Mouse (Mus musculus) cerebellum, adult 18-20 months (tissue): Measurements from ENCODE around the gene Gphn.

Source experiments
- DNase-seq, 2 experiments: peaks; one replicate each; pipeline ENCODE4 v3.0.0; 2021

Gene Gphn

DNA sequence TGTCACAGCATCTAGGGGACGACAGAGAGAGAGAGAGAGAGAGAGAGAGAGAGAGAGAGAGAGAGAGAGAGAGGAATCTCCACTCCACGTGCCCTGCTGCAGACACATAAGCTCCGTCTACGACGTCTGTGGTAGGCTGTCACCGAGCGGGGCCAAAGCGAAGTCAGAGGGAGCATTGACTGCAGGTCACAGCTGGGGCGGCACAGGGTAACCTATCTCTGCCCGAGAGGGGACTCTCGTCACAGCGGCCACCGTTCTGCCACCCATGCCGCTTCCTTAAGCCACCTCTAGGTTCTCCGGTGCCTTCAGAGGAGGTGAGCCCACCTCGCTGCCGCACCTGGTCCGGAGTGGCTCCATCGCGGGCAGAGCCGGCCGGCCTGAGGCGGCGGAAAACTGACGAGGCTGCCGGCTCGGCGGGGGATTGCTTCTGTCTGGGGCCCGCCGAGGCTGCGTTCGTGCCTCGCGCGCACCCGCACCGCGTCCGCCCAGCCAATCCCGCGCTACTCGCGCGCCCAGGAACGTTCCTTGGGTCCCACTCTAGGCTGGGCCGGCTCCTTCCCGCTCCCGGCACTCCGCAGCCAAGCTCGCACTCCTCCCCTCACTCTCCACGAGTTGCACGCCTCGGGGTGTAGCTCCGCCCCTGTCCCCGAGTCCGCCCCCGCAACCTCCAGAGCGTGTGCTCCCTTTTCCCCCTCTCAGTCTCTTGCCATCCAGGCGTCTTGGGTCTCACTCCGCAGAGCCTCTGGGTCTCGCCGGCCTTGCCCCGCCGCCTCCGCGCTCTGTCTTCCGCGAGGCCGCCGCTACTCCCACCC is at the start of gene Gphn:
Gene Gphn (plus strand): TSS at position 673 of the 812 bp plus-strand sequence.
- peak; percentile 92 to 95 for DNase-seq

DNA sequence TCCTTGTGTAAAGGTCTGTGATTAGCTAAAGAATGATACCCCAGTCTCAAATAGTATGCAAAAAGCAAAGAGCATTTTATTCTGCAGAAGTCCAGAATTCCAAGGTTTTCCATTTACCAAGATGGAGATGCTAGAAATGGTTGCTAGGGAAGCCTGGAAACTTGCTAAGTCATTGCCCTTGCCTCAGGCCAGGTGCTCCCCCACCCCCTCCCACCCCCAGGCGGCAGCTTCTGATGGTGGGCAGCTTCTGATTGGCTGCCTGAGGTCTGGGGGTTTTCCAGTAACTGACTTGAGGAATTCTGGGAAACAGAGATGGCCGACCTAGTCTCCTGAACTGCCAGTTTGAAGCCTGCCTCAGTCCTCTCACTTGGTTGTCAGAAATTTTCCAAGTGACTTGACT is 44.7 kb upstream of the Gphn start:
- no peak for DNase-seq

DNA sequence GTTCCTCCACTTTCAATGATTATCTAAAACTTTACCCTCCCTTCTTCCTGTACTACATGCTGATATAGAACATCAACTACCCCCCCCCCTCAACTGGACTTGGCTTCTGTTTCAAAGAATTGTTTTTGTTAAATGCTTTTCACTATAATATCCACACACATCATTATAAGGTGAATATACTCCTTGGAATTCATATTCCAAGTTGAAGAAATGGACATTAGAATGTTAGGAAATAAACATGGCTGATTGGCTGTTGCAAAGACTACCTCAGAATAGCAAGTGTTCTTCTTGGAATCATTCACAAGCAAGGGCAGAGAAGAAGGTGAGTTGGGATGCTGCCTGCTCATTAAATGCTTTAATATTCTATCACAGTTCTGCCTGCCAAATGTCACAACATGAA is 32.2 kb upstream of the Gphn start, which contains the start of gene Gm6657:
Gene Gm6657 (plus strand): TSS at position 301 of the 400 bp plus-strand sequence.
- DNase-seq = no peak

DNA sequence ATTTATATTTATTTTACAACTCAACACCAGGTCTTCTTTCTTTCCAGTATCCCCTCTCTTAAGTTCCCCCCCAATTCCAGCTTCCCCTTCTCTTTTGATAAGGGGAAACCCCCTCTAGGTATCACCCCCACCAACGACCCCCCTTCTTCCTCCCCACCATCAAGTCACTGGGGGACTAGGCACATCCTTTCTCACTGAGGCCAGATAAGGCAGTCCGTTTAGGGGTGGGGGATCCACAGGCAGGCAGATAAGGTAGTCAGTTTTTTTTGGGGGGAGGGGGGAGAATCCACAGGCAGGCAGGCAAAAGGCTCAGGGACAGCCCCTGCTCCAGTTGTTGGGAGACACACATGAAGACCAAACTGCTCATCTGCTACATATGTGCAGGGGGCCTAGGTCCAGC is 30.8 kb upstream of the Gphn start:
- no peak for DNase-seq

DNA sequence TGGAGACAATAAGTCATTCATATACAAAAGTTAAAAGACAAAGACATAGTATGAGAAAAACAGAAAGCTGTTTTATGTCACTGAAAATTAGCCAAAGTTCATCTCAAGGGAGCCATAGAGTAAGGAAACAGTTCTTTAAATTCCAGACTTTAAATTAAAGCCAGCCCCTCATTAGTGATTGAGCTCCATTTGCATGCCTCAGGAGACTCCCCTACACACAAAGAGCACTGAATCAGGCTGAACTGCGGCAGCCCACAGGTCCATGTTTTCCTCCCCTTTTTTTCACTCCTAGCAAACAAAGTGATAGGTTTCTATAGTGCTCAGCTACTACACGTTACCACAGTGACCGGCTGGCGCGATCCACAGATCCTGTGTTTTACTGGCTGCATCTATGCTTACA is 22.5 kb upstream of the Gphn start:
- no peak for DNase-seq

DNA sequence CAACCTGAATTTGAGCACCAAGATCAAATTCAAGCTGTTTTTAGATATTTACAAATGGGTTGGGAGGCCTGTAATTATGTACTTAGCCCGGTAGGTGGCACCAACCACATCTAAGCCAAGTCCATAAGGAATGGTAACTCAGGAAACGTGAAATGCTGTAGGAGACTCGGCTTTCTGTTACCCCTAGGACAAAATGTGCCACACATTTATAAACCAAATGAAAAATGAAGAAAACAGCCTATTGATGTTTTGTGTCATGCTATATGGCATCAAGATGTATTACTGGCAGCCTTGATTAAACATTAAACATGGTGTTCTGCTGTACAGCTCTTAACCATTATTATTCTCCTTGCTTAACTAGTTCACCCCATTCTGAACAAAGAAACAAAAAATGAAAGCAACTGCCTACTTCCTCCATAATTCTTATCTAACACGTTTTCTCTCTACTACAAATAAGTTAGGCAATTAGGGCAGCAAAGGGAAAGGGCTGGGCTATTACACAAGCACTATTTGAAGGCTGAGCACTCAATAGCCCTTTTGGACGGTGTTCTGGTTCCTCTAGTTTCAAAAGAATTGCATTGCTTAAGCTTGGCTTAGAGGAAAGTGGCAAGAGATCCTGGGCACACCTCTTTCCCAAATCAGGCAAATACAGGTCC is 20.1 kb upstream of the Gphn start:
- peak; percentile 69 to 73 for DNase-seq

DNA sequence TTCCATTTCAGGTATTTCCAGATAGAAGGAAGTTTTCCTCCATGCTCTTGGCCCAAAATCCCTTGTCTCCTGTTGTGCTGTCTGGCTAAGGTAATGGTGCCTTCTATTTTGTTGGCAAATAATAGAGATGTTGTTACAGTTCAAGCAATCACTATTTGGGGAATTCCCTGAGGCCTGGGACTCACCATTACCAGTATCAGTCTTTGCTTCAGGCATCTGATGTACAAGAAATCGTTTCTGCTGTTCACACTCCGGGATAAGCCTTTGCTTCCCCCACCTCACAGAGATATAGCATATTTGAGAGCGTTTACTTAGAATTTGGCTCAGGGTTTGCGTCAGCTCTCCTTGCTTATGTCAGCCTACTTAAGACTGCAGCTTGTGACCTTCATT is 19.6 kb upstream of the Gphn start:
- DNase-seq = no peak

DNA sequence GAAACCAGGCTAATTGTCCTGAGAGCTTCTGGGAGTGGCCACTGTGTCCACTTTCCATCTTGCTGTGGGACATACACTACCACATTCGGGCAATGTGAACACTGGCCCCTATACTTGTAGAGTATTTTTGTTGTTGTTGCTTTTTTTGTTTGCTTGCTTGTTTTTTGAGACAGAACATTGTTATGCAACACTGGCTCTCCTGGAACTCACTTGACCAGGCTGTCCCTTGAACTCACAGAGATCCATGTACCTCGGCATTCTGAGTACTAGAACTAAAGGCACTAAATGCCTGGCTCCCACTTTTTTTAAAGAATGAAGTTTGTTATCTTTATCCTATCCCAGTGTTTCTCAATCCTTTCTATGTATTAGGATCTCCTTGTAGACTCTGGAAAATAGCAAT is 16.3 kb upstream of the Gphn start:
- DNase-seq = no peak

DNA sequence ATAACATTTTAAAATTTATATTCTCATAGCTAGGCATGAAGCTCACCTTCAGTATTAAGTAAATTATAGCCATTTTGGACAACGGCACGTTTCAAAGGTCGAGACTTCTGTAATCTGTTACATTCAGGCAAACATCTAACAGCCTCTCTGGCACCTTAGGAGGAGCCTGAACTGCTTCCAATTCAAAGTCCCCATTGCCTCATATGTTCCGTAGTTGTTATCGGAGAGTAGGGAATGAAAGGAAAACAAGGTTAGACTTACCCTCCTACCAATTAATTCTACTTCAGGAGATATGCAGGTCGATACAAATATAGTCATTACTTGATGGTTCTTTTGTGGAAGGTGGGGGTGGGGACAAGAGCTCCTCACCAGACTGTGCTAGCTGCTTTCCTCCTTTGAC is 10.7 kb upstream of the Gphn start:
- no peak for DNase-seq

DNA sequence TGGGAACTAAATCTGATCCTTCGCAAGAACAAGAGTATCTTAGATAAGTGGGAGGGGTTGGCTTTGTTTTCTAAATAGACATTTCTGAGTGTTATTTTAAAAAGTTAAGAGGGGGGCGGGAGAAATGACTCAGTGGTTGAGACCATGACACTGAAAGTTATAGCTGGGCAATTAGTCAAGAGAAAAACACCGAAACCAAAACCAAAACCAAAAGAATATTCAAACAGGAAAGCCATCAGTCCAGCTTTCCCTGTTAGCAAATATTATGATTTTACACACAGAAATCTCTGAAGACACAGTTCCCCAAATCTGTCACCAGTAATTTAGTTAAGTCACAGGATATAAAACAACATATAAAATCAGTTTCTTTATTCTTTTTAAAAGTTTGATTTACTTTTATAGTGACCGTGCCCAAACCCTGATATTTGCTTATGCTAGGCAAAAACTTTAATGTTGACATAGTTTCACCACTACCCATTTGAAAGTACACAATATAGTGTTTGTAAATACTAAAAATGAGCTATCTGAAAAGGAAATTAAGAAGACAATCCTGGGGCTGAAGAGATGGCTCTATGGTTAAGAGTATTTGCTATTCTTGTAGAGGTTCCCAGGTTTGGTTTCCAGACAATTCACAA is 6.9 kb upstream of the Gphn start:
- no peak for DNase-seq

DNA sequence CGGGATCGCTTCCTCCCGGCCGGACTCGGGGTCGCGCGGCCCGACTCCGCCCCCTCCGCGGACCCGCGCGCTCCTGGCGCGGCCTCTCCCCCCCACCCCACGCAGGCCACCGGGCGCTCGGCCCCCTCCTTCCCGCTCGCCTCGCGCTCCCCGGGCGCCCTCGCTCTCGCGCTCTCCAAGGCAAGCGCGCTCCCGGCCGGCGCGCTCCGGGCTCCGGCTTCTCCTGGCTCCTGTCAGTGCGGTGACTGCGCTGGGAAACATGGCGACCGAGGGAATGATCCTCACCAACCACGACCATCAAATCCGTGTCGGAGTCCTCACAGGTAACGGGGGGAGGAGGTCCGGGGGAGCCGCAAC is 318 bp downstream of the Gphn start:
- peak in 1 of 2 experiments; percentile 89 for DNase-seq

DNA sequence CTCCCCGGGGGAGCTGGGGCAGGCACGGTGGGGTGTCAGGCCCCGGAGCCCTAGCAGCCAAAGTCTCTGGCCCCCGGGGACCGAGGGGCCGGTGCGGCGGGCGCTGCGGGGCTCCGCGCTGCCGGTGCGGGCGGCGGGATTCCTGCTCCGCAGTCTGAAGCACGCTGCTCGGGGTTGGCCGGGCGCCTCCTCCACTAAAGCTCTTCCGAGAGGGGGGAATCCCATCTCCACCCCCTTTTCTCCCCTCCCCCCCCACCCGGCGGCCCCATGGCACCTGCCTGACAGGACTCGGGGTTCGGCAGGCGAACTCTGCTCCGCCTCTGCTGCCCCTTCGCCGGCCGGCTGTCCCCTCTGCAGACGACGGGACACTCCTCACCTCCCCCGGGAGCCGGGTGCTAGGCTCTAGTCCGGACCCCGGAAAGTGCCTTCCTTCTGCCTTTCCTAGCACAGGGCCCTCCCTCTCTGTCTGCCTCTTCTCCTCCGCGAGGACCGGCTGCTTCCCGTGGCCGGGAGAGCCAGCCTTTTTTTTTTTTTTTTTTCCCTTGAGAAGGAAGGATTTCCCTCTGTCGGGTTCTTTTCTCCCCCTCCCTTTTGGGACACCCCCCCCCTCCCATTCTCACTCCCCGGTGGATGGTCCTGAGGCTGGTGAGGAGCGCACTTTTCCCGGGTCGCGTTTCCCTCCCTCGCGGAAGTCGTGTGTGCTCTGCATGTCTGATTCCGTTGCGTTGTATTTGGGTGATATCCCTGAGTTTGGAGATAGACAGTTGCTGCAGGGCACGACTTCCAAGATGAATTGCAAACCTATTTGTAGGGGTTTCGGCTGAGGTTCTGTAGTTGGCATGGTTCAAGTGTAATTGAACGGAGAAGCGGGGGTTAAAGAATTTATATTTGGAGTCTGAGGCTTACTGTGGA is 1.1 kb downstream of the Gphn start:
- DNase-seq = peak; percentile 58 to 67

DNA sequence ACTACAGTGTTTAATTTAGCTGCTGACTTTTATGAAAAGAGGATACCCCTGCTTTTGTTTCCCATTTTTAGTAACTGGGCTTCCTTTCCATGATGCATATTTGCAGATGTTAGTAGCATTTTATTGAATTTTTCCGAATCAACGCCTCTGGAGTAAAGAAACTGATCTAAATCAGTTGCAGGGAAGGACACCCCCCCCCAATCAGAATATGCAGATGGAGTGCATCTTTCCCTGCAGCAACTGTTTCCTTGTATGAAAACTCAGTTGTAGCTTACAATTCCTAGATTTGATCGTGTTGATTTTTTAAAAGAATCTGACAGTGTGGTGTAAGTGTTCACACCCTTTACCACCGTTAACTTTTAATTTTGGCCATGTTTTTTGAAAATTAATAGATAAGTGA is 2.0 kb downstream of the Gphn start:
- DNase-seq = no peak

DNA sequence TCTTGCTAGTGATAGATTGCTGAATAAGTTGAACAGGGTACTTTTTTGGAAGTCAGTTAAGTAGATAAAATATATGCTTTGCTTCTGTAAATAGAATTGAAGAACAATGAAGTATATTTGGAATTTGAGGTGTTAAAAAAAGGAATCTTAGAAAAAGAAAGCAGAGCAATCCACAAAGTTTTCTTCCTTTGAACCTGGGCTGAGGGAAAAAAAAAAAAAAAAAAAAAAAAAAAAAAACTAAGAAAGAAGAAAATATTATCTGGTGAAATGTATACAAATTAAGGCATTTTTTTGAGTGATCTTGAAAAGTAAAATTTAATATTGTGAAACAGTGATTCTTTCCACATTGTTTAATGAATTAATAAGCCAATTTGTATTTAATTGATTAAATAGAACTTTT is 6.4 kb downstream of the Gphn start:
- DNase-seq = no peak

DNA sequence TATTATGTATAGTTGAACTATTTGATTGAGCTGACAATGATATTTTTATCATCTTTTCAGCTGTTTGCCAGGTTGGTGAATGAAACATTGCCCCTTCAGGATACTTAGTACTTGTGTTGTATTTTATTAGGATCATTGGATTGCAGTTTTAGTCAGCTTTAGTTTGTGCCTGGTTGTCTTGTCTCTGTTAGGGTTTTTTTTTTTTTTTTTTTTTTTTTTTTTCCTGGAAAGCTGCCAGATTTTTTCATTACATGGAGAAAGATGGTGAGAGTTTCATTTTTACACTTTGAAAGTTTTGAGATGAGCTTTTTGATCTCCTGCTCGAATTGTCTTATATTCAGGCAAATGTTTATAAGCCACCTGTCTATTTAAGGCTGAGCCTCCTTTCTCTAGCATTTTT is 22.2 kb downstream of the Gphn start:
- no peak for DNase-seq

DNA sequence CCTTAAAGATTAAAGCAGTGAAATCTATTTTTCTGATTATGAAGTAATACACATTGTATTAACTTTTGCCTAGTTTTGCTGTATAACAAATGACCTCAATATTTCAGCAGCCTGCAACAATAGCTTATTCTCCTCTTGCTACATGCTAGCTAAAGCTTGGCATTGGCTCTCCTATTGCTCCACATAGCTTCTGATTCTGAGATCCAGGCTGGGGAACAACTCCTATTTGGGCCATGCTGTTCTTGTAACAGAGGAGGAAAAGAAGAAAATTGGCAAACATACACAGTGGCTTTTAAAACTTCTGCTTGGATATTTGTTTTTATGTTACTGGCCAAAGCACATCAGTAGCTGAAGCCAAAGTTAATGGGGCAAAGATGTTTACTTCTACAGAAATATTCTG is 23.0 kb downstream of the Gphn start:
- DNase-seq = peak in 1 of 2 experiments; percentile 15

DNA sequence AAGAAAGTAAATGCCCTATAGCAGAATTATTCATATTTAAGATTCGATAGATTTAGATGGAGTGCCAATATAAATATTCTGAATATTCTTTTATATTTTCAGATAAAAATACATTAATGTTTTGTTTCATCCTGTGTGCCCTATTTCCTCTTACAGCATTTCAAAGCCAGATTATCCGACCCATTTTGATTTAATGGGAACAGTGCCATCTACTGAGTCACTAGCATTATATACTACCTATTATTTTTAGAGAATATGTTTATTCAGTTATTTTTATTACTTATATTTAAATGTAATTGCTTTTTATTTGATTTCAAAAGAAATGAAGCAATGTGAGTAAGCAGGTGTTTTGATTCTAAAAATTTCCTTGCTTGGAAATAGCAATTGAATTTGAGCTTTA is 51.2 kb downstream of the Gphn start:
- DNase-seq = no peak

DNA sequence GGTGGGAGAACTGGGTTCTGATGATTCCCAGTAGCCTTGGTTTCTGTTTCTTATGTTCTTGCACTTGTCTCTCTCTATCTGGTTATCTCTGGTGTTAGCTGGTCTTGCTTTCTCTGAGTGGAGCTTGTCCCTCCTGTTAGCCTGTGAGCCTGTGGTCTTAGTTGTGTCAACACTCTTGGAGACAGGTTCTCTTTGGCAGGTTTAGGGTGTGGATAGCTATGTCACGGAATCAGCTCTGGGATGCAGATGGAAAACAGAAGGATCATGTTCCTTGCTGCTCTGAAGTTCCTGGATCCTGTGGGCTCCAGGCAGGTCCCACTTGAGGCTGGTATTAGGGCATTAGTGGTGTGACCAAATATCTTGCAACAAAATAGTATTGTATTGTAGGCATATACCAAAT is 64.2 kb downstream of the Gphn start:
- DNase-seq = no peak

DNA sequence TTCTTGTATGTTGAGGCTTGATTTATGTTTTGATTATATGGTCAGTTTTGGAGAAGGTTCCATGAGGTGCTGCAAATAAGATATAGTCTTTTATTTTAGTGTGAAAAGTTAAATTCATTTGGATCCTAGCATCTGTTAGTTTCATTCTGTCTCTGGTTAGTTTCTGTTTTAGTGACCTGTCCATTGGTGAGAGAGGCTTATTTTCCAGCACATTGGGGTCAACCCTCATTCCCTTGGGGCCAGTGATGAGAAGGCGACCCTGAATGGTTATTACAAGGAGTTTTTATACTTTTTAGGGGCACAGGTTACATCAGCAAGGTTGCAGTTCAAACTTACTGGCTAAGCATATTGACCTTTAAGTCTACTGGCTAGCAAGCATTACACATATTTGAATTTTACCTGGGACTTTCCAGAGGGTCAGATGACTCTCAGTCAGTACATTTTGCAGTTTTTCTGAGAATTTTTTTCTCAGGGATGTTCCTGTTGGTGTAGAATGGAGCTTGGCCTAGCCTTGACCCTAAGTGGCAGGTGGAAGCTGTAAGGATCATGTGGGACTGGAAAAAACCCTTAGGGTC is 72.7 kb downstream of the Gphn start:
- no peak for DNase-seq

DNA sequence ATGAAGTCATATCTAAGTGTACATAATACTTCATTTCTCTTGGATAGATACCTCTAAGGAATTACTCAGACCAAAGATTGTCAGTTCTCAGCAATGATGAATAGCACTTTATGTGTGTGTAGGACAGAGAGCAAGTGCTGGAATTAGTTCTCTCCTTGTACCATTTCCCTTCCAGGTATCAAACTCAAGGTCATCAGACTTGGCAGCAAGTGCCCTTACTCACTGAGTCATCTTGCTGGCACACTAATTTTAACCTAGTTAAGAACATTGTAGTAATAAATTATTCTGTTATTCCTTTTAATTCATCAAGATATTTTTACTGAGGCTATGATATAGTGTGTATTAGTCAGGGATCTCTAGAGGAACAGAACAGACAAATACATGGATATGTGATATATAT is 88.9 kb downstream of the Gphn start:
- no peak for DNase-seq

DNA sequence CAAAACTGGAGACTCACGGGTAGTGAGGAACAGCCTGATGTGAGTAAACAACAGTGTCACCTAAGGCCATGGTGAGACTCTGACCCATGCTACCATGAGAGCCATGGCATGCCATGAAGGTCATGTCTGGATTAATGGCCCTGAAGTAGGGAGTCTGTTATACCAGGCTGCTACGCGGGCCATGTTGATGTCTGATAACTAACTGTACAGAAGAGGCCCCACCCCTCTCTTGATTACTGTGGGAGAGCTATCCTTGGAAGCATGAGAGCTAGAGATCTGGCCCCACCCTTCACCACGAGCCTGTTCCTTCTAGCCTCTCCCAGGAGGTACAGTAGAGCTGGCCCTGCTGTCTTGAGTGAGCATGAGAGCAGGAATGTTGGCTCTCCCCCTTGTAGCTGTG is 101.8 kb downstream of the Gphn start:
- DNase-seq = no peak

DNA sequence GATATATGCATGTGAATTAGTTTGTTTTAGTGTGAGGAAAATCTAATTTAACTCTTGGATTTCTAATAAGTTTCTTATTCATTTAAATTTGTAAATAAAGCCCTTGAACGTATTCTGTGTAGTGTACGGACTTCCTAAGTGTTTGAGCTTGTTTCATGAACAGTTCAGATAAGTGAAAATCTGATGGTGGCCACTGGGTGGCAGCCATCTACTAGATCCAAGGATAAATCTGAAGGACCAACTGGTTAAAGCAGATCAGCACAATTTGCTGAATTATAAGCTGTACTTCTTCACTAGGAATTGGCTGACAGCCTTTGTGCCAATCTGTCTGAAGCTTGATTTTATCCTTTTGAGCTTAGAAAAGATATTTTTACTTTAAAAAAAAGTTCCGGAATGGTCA is 105.9 kb downstream of the Gphn start:
- DNase-seq = peak; percentile 69 to 74

DNA sequence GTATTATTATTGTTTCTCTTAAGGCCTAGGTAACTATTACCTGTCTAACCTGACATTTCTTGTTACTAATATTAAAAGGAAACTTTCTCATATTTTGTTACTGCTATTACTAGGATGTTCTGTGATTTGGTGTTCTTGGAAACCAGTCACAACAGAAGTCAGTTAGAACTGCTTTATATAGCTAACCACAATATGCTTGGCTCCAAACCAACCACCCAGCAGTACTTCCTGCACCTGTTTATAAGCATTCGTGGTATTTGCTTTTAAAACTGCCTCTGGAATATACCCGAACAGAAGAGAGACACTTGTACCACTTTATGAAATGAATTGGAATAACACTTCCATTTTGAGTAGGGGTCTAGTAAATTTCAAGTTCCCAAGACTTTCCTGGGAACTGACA is 130.3 kb downstream of the Gphn start:
- DNase-seq = peak; percentile 10 to 28
